Mouse (Mus musculus) stomach, embryonic 14.5 days (tissue): ENCODE results near the gene Ptges. TPM values are rescaled to one million over a fixed set of nuclear protein-coding genes. Genes with fewer than 3 reads are reported as not detected.
A peak's percentile ranks its signal among the peaks of the same experiment; 100 is the strongest.

Experiments used
- ATAC-seq: fragments of 200-750 bp; cut with Nextera tagmentation; 2 replicates; pipeline ENCODE4 v1.8.0; 2017; ENCODE audit warnings: low read depth, moderate TSS enrichment; ENCODE audit not compliant: insufficient number of reproducible peaks, insufficient read depth, low FRiP score
- H3K27ac ChIP-seq: fragments of 300-500 bp; sonication (generic); 2 replicates; pipeline ENCODE4 v1.5.1; 2014; ENCODE audit warnings: mild to moderate bottlenecking, low read length, moderate library complexity, mixed read lengths
- H3K27me3 ChIP-seq: fragments of 300-500 bp; sonication (generic); 2 replicates; pipeline ENCODE4 v1.6.1; 2014; ENCODE audit warnings: low read length, control low read depth, mixed read lengths; ENCODE audit not compliant: control insufficient read depth, insufficient read depth
- H3K36me3 ChIP-seq: fragments of 300-500 bp; sonication (generic); 2 replicates; pipeline ENCODE4 v1.6.1; 2014; ENCODE audit warnings: mild to moderate bottlenecking, control low read depth, low read length, moderate library complexity, mixed read lengths; ENCODE audit not compliant: control insufficient read depth, insufficient read depth
- H3K4me1 ChIP-seq: fragments of 300-500 bp; sonication (generic); 2 replicates; pipeline ENCODE4 v1.6.1; 2014; ENCODE audit warnings: low read length, control low read depth, mixed read lengths; ENCODE audit not compliant: control insufficient read depth, insufficient read depth
- H3K4me2 ChIP-seq: fragments of 300-500 bp; sonication (generic); replicated peaks from 2 replicates; pipeline ENCODE4 v1.6.1; 2014; ENCODE audit warnings: low read depth, low read length, control low read depth
- H3K4me3 ChIP-seq: fragments of 300-500 bp; sonication (generic); 2 replicates; pipeline ENCODE4 v1.5.1; 2014; ENCODE audit warnings: low read depth, low read length, control low read depth
- H3K9ac ChIP-seq: fragments of 300-500 bp; sonication (generic); replicated peaks from 2 replicates; pipeline ENCODE4 v1.6.1; 2014; ENCODE audit warnings: low read depth, mild to moderate bottlenecking, control low read depth, low read length, moderate library complexity, mixed read lengths
- H3K9me3 ChIP-seq: fragments of 300-500 bp; sonication (generic); 2 replicates; pipeline ENCODE4 v1.6.1; 2016; ENCODE audit warnings: low read depth, low read length, control low read depth; ENCODE audit not compliant: control insufficient read depth
- WGBS: fragments of 180-500 bp; shearing (Covaris S2); extraction: QIAGEN DNeasy Blood & Tissue Kit; methylation state at CpG from one replicate; pipeline ENCODE4 v1.1.7; 2014; 5-methylcytosine and 5-hydroxymethylcytosine counted together
- polyA plus RNA-seq: library from polyadenylated mRNA; unstranded; fragments of >200 nt; fragmentation: Nextera tagmentation; extraction: Ambion mirVana; gene quantifications from 2 replicates; pipeline ENCODE4 v1.2.1, GENCODE M21; 2014

Ptges gene
- polyA plus RNA-seq, 1 experiment from 2014 or later, result 6.5 TPM

DNA sequence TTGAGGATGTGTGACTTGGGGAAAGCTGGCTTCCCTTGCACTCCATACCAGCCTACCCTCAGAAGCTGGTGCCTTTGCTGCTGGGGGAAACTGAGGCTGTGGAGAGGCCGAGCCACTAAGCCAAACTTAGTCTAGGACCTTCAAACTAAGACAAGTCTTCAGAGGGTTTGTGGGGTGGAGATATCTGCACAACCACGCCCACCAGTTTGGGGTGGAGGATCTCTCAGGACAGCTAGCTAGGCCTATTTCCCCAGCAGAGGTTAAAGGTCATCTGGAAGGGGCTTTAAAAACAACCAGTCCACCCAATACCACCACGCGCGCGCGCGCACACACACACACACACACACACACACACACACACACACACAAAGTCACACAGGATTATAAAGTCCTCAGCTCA lies 83.4 kb downstream of the Ptges start:
- 65% methylated on average over 8 of the region's 8 CpGs for WGBS
- ATAC-seq, result no peak
- peaks cover 13% of the 10 kb centered on the region for H3K4me1 ChIP-seq
- H3K27me3 ChIP-seq, result peaks cover 8% of the 10 kb centered on the region; the same call in 1 of the 2 replicates
- H3K27ac ChIP-seq, result no peak overlapping the region
- no peaks in the 10 kb centered on the region for H3K36me3 ChIP-seq
- no peaks in the 10 kb centered on the region for H3K9me3 ChIP-seq
- peak overlapping the region; percentile 85 for H3K4me2 ChIP-seq
- H3K9ac ChIP-seq, result peak overlapping the region; percentile 52; the same call in 1 of the 2 replicates
- peak overlapping the region; percentile 61; the same call in 1 of the 2 replicates for H3K4me3 ChIP-seq

DNA sequence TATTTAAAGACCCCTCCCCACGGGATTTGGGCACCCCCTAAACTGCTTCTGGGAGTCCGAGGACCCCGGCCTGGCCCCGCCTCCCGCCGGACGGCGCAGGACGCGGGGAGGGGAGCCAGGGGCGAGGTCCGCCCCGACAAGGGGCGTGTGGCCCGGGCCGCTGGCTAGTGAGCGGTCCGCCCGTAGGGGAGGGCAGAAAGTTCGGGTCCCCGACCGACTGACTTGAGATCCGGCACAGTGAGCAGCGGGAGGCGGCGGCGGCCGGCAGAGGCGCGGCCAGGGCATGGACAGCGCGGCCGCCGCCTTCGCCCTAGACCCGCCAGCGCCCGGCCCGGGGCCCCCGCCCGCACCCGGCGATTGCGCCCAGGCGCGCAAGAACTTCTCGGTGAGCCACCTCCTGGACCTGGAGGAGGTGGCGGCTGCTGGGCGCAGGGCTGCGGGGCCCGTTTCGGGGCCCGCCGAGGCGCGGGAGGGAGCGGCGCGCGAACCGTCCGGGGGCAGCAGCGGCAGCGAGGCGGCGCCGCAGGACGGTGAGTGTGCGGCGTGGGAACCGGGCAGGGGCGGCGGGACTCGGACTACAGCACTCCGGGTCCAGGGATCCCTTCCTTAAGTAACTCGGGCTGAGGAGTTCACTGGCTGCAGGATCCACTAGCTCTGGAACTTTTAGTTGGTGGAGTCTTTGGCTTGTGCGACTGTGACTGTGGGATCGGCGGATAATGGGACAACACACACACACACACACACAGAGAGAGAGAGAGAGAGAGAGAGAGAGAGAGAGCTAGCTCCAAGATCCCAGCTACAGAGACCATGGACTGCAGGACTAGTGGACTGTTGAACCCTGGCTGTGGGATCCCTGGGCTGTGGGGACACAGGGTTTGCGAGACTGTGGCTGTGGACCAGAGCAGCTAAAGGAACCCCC lies 84.3 kb downstream of the Ptges start:
- Histone ChIP-seq H3K27me3 (peaks cover 8% of the 10 kb centered on the region; the same call in 1 of the 2 replicates), H3K4me1 (peaks cover 13% of the 10 kb centered on the region), H3K36me3 (no peaks in the 10 kb centered on the region), H3K9ac (peak overlapping the region; percentile 52), H3K4me2 (peak overlapping the region; percentile 85), H3K4me3 (peak overlapping the region; percentile 61), H3K27ac (no peak overlapping the region), H3K9me3 (no peaks in the 10 kb centered on the region)
- 2% methylated on average over 79 of the region's 80 CpGs for WGBS
- peak; percentile 42 for ATAC-seq

DNA sequence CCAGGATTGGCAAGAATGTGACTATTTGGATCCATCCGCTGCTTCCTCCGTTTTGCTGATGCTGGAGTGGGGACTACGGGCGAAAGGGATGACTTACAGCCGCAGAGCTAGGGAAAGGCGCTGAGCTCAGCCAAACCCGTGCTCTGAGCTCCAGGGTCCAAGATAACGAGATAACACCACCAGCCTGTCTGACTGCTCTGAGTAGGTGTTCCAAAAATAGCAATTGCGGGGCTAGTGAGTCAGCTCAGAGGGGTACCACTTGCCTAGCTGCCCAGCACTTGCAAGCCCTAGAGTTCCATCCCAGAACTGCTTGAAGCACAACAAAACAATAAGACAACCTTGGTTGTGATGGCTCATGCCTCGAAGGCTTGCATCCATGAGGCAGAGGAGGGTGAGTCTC lies 87.0 kb downstream of the Ptges start:
- Histone ChIP-seq H3K9me3 (no peaks in the 10 kb centered on the region), H3K4me2 (no peak overlapping the region), H3K9ac (no peak overlapping the region), H3K4me1 (peaks cover 13% of the 10 kb centered on the region), H3K36me3 (no peaks in the 10 kb centered on the region), H3K4me3 (no peak overlapping the region), H3K27me3 (peaks cover 8% of the 10 kb centered on the region; the same call in 1 of the 2 replicates), H3K27ac (no peak overlapping the region)
- ATAC-seq, result no peak
- WGBS, result 37% methylated on average over 10 of the region's 10 CpGs

Other genes starting within 250 kb of the Ptges start
- gene 1700001O22Rik, start 126.2 kb downstream of the Ptges start, polyA plus RNA-seq, result 2.5 and 3.3 TPM in 2 replicates
- 99.1 and 101 TPM in 2 replicates for gene Ntmt1, start 122.0 kb downstream of the Ptges start, polyA plus RNA-seq
- 27.1 and 29.1 TPM in 2 replicates for gene Asb6, start 99.5 kb downstream of the Ptges start, polyA plus RNA-seq
- 6.0 and 8.9 TPM in 2 replicates for gene Prrx2, start 94.9 kb downstream of the Ptges start, polyA plus RNA-seq
- gene Tor1b, start 23.1 kb upstream of the Ptges start, polyA plus RNA-seq, result 35.4 and 39.1 TPM in 2 replicates
- 66.0 and 68.6 TPM in 2 replicates for gene Tor1a, start 38.1 kb upstream of the Ptges start, polyA plus RNA-seq
- gene BC005624, start 52.3 kb upstream of the Ptges start, polyA plus RNA-seq, result 46.9 and 48.2 TPM in 2 replicates
- 13.4 and 13.8 TPM in 2 replicates for gene Usp20, start 52.4 kb upstream of the Ptges start, polyA plus RNA-seq
- gene Fnbp1, start 212.1 kb upstream of the Ptges start, polyA plus RNA-seq, result 36.5 and 39.2 TPM in 2 replicates
- gene Gpr107, start 222.5 kb upstream of the Ptges start, polyA plus RNA-seq, result 33.5 and 39.8 TPM in 2 replicates